Mouse (Mus musculus): ENCODE measurements around the gene Gm10277. TPM values are rescaled to one million over a fixed set of nuclear protein-coding genes. Genes with fewer than 3 reads are reported as not detected.
A peak's percentile ranks its signal among the peaks of the same experiment; 100 is the strongest.

The Gm10277 gene
- polyA plus RNA-seq, 1 experiment = not detected

GRCm38 (mm10) chr11:77737289-77737688 lies 50.3 kb downstream of the Gm10277 start:
- no peak overlapping the region for H3K4me3 ChIP-seq (ENCODE audit: insufficient read depth, low read length)
- TF ChIP-seq POLR2A (IDR thresholded peaks at IDR 0.05; ENCODE audit: borderline replicate concordance, low read depth, low read length) (no peak), CTCF (IDR thresholded peaks at IDR 0.05; ENCODE audit: low read depth, low read length) (peak; percentile 96)
- H3K27ac ChIP-seq (ENCODE audit: insufficient read depth, low read depth, low read length) = no peak overlapping the region
- no peaks in the 10 kb centered on the region for H3K4me1 ChIP-seq (ENCODE audit: control insufficient read depth, insufficient read depth, low read length)

Other genes starting within 250 kb of the Gm10277 start
- gene Taok1, start 179.9 kb downstream of the Gm10277 start, polyA plus RNA-seq (2012; ENCODE audit: insufficient read depth, insufficient read length, missing spikeins) = 38.5 and 40.3 TPM in 2 replicates
- 40.8 and 50.4 TPM in 2 replicates for gene Nufip2, start 101.6 kb downstream of the Gm10277 start, polyA plus RNA-seq (2012; ENCODE audit: insufficient read depth, insufficient read length, missing spikeins)
- not detected in 2 replicates for gene Cryba1, start 62.5 kb downstream of the Gm10277 start, polyA plus RNA-seq (2012; ENCODE audit: insufficient read depth, insufficient read length, missing spikeins)
- 41.3 and 45.3 TPM in 2 replicates for gene Myo18a, start 24.5 kb downstream of the Gm10277 start, polyA plus RNA-seq (2012; ENCODE audit: insufficient read depth, insufficient read length, missing spikeins)
- gene Pipox, start 106.3 kb upstream of the Gm10277 start, polyA plus RNA-seq (2012; ENCODE audit: insufficient read depth, insufficient read length, missing spikeins) = not detected in 2 replicates
- gene Sez6, start 143.1 kb upstream of the Gm10277 start, polyA plus RNA-seq (2012; ENCODE audit: insufficient read depth, insufficient read length, missing spikeins) = 0.24 TPM in 1 of 2 replicates, not detected in the other
- 42.5 and 47.8 TPM in 2 replicates for gene Phf12, start 195.0 kb upstream of the Gm10277 start, polyA plus RNA-seq (2012; ENCODE audit: insufficient read depth, insufficient read length, missing spikeins)
- 2.8 and 3.5 TPM in 2 replicates for gene Dhrs13, start 244.5 kb upstream of the Gm10277 start, polyA plus RNA-seq (2012; ENCODE audit: insufficient read depth, insufficient read length, missing spikeins)

Data from bone marrow macrophage, adult 2 months (primary cell).